Mouse (Mus musculus) olfactory bulb, adult 2 months (tissue): Measurements from ENCODE around the gene Crocc. TPM values are rescaled to one million over a fixed set of nuclear protein-coding genes. Genes with fewer than 3 reads are reported as not detected.
A peak's percentile ranks its signal among the peaks of the same experiment; 100 is the strongest.

Experiments used
- H3K27ac ChIP-seq: fragments of 200-500 bp; 2 replicates; pipeline ENCODE4 v1.5.1; 2012; ENCODE audit warnings: low read depth, low read length; ENCODE audit not compliant: insufficient read depth
- H3K4me1 ChIP-seq: fragments of 200-500 bp; 2 replicates; pipeline ENCODE4 v1.6.1; 2012; ENCODE audit warnings: low read length; ENCODE audit not compliant: control insufficient read depth, insufficient read depth
- H3K4me3 ChIP-seq: fragments of 200-500 bp; 2 replicates; pipeline ENCODE4 v1.5.1; 2012; ENCODE audit warnings: mild to moderate bottlenecking, low read depth, low read length, moderate library complexity; ENCODE audit not compliant: insufficient read depth
- CTCF ChIP-seq: fragments of 200-500 bp; IDR thresholded peaks from 2 replicates; pipeline ENCODE4 v1.5.1; 2012; ENCODE audit warnings: low read depth, mild to moderate bottlenecking, low read length, moderate library complexity; ENCODE audit not compliant: insufficient read depth
- POLR2A ChIP-seq: fragments of 200-500 bp; IDR thresholded peaks from 2 replicates; pipeline ENCODE4 v1.6.1; 2012; ENCODE audit warnings: mild to moderate bottlenecking, low read depth, low read length, moderate library complexity; ENCODE audit not compliant: insufficient read depth
- WGBS: fragments of 180-500 bp; shearing (Covaris S2); methylation state at CpG from one replicate; pipeline ENCODE4 v1.1.7; 2018; 5-methylcytosine and 5-hydroxymethylcytosine counted together
- polyA plus RNA-seq: library from polyadenylated mRNA; stranded (reverse); fragments of >200 nt; gene quantifications from 2 replicates; pipeline ENCODE4 v1.2.4, GENCODE M21; 2012; ENCODE audit warnings: low replicate concordance; ENCODE audit not compliant: missing spikeins, insufficient read depth, insufficient read length

Gene Crocc
- polyA plus RNA-seq, 1 experiment = not detected

DNA sequence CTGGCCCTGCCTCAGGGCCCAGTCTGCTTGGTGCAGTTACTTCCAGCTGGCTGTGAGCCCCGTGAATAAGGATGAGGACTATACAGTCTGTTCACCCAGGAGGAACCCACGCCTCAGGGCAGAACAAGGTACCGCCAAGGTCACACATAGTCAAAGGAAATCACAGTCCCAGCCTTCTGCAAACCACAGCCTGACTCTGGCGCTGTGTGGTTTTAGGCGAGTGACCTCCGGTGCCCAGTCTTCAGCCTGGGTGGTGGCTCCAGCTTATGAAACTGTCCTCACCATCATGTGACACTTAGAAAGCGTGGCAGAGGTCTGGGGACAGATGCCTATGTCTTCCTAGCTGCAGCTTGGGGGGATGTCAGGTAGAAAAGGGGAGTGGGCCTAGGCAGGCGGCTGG lies 64.5 kb downstream of the Crocc start:
- no peak for TF ChIP-seq POLR2A
- TF ChIP-seq CTCF = no peak
- Histone ChIP-seq H3K27ac (no peak overlapping the region), H3K4me1 (no peaks in the 10 kb centered on the region), H3K4me3 (no peak overlapping the region)
- 88% methylated on average over 8 of the region's 8 CpGs for WGBS

DNA sequence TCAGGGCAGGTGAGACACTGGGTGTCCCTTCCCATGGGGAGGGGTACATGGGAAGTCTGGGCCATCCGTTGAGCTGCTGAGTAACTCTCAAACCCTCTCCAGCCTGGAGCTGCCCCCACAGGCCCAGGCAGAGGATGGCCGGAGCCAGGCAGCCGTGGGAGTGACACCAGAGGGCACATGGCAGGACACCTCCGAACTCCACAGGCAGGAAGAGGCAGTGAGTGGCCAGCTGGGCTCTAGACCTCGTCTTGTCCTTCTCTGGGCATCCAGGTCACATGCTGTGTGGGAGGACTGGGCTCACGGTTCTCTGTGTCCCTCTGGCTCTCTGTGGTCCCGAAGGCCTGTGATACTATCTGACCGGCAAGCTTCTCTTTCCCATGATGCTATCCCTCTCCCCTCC lies 66.5 kb downstream of the Crocc start:
- Histone ChIP-seq H3K4me3 (no peak overlapping the region), H3K27ac (no peak overlapping the region), H3K4me1 (peaks cover 9% of the 10 kb centered on the region)
- no peak for TF ChIP-seq POLR2A
- no peak for TF ChIP-seq CTCF
- whole genome bisulfite sequencing = 83% methylated on average over 8 of the region's 8 CpGs

DNA sequence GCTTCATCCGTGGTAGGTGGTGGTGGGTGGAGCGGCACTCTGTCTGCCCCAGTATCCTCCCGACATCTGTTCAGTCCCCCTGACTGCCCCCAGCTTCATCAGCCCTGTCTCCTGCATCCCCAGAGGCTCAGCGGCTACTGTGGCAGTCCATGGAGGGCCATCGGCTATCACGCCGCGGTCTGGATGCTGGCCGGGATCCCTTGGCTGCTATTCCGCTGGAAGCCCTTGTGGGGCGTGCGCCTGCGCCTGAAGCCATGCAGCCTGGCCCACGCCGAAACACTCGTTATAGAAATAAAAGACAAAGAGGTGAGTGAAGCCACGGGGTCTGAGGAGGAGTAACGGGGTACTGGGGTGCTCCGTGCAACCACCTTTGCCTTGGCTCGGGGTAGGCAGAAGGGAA lies 68.1 kb downstream of the Crocc start:
- H3K4me1 ChIP-seq = peaks cover 20% of the 10 kb centered on the region
- no peak overlapping the region for H3K27ac ChIP-seq
- 77% methylated on average over 20 of the region's 20 CpGs for WGBS
- TF ChIP-seq CTCF (no peak), POLR2A (no peak)
- no peak overlapping the region for H3K4me3 ChIP-seq

DNA sequence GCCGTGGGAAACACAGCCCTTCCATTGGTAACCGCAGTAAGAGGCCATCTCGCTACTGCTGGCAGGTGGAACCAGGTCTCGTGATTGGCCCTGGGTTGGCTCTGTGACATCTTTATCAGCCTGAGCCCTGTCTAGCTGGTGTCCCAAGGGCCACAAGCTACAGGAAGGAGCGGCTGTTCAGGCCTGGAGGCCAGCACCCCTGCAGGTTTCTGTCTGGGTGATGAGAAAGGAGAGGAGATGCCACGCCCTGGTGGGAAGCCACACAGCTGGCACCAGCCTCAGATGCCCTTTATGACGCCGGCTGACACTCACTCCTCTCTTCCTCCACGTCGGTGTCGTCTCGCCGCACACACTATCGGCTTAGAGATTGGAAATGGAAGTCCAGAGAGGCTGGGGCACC lies 70.9 kb downstream of the Crocc start:
- Histone ChIP-seq H3K4me1 (peaks cover 20% of the 10 kb centered on the region), H3K27ac (no peak overlapping the region), H3K4me3 (no peak overlapping the region)
- TF ChIP-seq CTCF = no peak
- no peak for TF ChIP-seq POLR2A
- WGBS = 83% methylated on average over 14 of the region's 14 CpGs

DNA sequence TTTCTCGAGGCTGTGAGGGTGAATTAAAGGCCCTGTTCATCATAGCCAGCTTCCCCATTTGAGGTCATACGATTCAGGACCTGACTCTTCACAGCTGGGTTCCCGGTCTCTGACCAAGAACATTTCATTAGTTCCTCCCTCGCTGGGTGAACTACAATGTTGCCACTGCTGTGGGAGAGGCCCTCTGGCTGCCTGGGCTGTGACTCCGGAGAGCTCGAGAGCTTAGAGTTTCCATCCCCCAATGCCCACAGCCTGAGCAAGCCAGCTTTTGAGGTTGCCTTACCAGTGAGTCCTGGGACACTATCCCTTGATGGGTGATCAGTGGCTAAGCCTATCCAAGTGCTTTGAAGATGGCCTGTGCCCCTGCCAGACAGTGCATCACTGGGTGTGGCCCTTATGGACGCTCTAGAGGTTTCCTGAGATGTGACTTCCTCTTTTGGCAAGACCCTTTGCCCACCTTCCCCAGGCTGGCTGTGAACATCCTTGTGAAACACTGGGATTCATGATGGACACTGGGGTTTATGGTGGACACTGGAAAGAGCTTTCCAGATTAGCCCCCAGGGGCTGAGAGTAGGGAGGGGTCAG lies 71.6 kb downstream of the Crocc start:
- 33% methylated on average over 7 of the region's 7 CpGs for WGBS
- peaks cover 20% of the 10 kb centered on the region for H3K4me1 ChIP-seq
- H3K4me3 ChIP-seq = no peak overlapping the region
- H3K27ac ChIP-seq = no peak overlapping the region
- TF ChIP-seq POLR2A = no peak
- TF ChIP-seq CTCF = no peak

DNA sequence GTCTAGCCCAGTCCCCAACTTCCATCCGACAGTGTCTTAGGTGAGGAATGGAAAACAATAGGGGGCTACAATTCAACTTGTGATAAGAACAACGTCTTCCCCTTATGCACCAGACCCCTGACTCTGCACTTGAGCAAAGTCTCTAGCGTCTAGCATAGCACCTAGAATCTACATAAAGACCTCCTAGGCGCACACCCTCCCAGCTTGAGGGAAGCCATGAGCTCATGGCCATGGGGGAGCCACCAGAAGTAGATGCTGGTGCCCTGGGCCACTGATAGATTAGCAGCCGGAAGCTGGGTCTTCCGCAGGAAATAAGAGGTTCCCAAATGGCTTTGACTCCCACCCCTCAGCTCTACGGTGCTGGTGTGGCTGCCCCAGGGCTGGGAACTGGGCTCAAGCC lies 72.9 kb downstream of the Crocc start:
- H3K4me1 ChIP-seq = peaks cover 26% of the 10 kb centered on the region
- 18% methylated on average over 7 of the region's 7 CpGs for WGBS
- no peak for TF ChIP-seq CTCF
- TF ChIP-seq POLR2A = no peak

DNA sequence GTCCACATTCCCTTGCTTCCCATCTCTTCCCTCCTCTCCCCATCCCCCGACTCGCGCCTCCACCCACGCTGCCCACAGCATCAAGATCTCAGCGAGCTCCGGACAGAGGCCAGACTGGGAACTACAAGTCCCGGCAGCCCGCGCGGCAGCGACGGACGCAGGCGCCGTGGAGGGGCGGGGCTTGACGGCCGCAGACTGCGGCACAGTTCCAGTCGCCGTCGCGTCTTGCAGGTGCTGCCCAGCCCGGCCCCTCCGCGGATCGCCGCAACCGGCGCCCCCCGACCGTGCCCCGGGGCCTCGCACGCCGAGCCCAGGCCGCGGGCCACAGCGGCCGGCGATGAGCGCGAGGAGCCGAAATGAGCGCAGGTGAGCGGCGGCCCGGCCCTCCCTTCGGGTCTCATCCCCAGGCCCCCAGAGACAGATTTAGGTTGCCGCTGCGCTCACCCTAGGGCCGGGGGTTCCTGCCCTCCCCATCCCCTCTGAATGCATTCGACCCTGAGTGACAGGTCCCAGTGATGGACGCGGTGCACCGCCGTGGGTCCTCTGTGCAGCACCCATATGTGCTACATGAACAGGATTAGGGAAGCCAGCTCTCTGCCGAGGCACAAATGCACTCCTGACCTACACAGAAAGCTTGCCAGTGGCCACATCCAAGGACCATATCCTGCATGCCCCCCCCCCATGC lies 73.5 kb downstream of the Crocc start, which contains the start of gene Atp13a2:
Atp13a2 (plus strand) TSS at position 163 of the 685 bp plus-strand sequence.
- peaks cover 26% of the 10 kb centered on the region for H3K4me1 ChIP-seq
- TF ChIP-seq CTCF (no peak), POLR2A (peak; percentile 87)
- under 1% methylated on average over 58 of the region's 58 CpGs for WGBS
- H3K4me3 ChIP-seq = peak within 1 kb of the TSS; percentile 87
- peak within 1 kb of the TSS; percentile 38; the same call in 1 of the 2 replicates for H3K27ac ChIP-seq

More for the DNA sequence above, 72.9 kb downstream of the Crocc start:
- Histone ChIP-seq H3K27ac (no peak overlapping the region), H3K4me3 (peak overlapping the region; percentile 87)

DNA sequence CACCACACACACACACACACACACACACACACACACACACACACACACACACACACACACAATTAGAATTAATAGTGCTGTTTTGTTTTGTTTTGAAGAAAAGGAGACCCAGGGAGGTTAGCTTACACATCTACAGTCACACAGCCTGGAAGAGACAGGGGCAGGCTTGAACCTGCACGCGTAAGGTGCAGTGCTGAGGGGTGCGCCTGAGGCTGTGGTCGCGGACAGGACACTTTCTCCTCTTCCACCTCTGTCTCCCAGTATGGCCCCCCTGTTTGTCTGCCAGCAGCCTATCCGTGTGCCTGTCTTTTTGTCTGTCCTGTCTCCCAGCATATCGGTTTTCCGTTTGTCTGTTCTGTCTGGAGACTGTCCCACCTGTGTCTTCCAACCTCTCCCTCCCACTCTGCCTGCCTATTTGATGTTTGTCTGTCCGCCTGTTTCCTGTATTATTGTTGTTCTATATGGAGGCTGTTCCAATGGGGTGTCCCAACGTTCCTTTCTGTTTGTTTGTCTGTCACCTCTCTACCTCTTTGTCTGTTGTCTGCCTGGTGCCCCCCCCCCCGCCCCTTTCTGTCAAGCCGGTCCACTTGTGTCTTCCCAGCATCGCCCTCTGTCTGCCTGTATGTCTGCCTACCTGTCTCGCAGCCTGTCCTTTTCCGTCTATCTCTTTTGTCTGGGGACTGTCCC lies 74.2 kb downstream of the Crocc start:
- no peak for TF ChIP-seq POLR2A
- TF ChIP-seq CTCF = no peak
- Histone ChIP-seq H3K4me3 (peak overlapping the region; percentile 87), H3K4me1 (peaks cover 26% of the 10 kb centered on the region), H3K27ac (no peak overlapping the region)
- 21% methylated on average over 15 of the region's 15 CpGs for WGBS

DNA sequence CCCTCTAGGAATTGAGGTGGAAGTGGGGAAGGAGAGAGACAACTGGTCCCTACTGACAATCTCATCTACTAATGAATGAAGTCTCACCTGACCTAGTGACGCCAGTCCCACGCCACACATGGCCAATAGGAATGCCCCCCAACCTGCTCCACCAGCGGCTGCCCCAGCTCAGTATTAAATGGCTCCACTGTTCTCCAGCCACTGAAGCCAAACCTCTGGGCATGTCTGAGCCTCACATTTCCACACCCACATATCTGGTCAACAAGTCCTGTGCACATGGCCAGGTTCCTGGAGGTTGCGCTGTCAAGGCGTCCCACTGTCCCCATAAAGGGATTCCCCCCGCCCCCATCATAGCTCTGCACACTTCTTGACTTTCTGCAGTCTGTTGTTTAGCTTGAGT lies 75.8 kb downstream of the Crocc start:
- WGBS = 92% methylated on average over 6 of the region's 6 CpGs
- H3K4me1 ChIP-seq = peaks cover 25% of the 10 kb centered on the region
- TF ChIP-seq POLR2A = no peak
- TF ChIP-seq CTCF = no peak
- H3K27ac ChIP-seq = no peak overlapping the region
- no peak overlapping the region for H3K4me3 ChIP-seq
